Mouse (Mus musculus) left cerebral cortex, postnatal 10 days (tissue): ENCODE data around the gene Vmn2r83. TPM values are rescaled to one million over a fixed set of nuclear protein-coding genes. Genes with fewer than 3 reads are reported as not detected.
"Not testable (repeated sequence)": the region's sequence is repeated elsewhere in the genome, so short reads cannot be mapped to it uniquely, and the experiment has no call there.

ENCODE experiments used
- DNase-seq, 2 experiments: peaks; one replicate each; pipeline ENCODE4 v3.0.0; 2021 to 2022; ENCODE audit warnings: low spot score in 2 of 2, mixed read lengths in 1 of 2; ENCODE audit errors: extremely low spot score in 1 of 2
- intact Hi-C: fragments of 180-260 bp; cut with DNase I; formaldehyde crosslinking; loops from one replicate; pipeline ENCODE4 v1.15.1; 2025
- total RNA-seq, 2 experiments: library from RNA; stranded (reverse); gene quantifications; 2 replicates each; pipeline ENCODE4 v1.2.3; 2021

Gene Vmn2r83
- total RNA-seq: not detected

GRCm38 (mm10) chr10:79468431-79468830, at the start of gene Vmn2r83:
TSS of gene Vmn2r83 (plus strand) at chr10:79468731.
- intact Hi-C loops: no loop called here
- DNase-seq: no peak

- intact Hi-C loops: not testable (repeated sequence)
Observed at GRCm38 (mm10) chr10:79435141-79435820, 33.2 kb upstream of the Vmn2r83 start.

DNA sequence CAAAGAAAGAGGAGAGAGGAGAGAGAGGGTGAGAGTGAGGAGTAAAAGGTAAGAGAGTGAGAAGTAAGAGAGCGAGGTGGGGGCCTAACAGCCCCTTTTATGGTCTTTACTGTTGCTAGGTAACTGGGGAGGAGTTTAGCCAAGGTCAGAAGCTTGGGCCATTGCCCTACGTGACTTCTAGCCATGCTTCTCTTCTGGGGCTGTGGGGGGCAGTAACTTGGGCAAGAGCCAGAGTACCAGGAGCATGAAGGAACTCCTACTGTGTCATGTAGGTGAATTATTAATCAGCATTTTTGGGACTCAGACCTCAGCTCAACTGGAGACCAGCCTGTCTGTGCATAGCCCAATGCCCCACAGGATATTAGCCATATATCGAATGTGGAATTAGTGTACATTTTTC, 27.4 kb downstream of the Vmn2r83 start:
- intact Hi-C loops: no loop called here
- DNase-seq: no peak

More at GRCm38 (mm10) chr10:79435141-79435820, 33.2 kb upstream of the Vmn2r83 start:
- not testable (repeated sequence) for DNase-seq

DNA sequence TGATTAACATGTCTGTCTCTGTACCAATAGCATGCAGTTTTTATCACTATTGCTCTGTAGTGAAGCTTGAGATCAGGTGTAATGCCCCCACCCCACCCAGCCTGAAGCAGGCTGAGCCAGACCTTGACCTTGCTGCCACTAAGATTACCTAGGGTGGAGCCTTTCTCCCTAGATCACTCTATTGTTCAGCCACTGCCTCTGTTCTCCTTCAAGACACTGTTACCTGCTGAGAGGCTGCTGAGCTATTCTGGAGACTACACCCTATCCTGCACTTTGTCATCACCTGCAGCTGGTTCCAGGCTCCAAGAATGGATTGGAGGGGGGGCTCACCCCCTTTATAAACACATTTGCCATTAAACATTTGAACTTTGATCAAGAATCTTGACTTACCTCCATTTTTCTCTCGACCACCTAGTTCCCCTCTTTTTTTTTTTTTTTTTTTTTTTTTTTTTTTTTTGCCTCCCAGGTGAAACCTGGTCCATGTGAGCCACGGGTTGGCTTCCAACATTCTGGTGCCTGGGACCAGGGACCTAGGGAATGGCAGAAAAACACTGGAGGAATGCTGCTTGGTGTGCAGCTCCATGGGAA, 28.3 kb downstream of the Vmn2r83 start:
- intact Hi-C loops: no loop called here

GRCm38 (mm10) chr10:79502830-79503644, 34.5 kb downstream of the Vmn2r83 start:
- intact Hi-C loops: no loop called here
- no peak for DNase-seq

More for the DNA sequence above, 28.3 kb downstream of the Vmn2r83 start:
- no peak for DNase-seq

DNA sequence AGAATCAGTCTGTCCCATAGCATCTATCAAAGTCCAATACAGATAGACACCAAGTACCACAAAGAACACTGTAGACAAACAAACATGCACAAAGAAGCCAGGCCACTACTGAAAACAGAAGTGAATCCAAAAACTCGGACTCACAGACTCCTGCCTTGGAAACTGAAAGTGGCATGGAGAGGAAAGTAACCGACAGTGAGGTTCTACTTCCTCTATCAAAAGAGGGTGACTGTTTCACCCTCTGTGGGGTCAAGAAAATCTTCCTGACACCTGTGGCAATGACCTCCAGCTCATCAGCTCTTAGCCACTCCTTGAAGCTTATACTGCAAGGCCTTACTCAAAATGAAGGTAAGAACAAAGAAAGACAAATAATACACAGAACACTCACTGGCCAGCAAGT, 38.2 kb downstream of the Vmn2r83 start:
- intact Hi-C loops: no loop called here
- DNase-seq: no peak

GRCm38 (mm10) chr10:79524433-79524832, 55.9 kb downstream of the Vmn2r83 start:
- no peak for DNase-seq
- intact Hi-C loops: no loop called here

- intact Hi-C loops: no loop called here
- DNase-seq: no peak
Observed at GRCm38 (mm10) chr10:79525456-79526325, 57.2 kb downstream of the Vmn2r83 start.

DNA sequence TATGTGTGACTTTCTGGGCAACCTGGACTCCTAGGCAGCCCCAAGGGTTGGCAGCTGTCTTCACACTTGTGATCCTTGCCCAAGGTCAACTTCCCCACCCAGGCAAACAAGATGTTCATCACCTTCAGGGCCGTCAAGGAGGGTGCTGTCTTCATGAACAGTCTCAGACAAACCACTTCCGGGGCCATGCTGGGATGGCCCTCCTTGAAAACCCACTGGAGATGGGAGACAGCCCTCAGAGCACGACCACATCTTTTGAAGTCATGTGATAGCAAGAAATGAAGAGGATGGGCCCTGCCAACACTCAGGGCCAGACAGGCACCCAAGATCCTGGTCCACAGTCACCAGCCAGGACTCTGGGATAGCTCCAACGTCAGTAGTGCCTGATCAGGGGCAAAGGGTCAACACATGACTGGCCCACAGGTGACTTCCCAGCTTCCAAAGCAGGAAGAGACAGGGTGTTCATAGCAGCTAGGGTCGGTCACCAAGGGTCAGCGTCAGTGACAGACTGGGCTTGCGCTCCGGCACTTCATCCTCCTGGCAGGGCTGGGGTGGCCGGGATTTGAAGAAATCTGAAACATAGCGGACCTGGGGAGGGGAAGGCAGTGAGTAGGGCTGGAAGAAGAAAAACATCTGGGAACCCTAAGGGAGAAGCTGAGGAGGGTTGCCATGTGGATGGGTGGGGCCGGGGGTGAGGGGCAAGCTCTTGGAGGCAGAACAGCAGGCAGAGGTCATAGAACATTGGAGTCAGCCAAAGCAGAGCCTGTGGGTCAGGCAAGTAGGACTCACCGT, 58.3 kb downstream of the Vmn2r83 start:
- no peak for DNase-seq
- intact Hi-C loops: no loop called here

GRCm38 (mm10) chr10:79527453-79527845, 58.9 kb downstream of the Vmn2r83 start:
- intact Hi-C loops: no loop called here
- no peak for DNase-seq

GRCm38 (mm10) chr10:79528081-79528480, 59.5 kb downstream of the Vmn2r83 start:
- intact Hi-C loops: no loop called here
- no peak for DNase-seq

- DNase-seq: no peak
- intact Hi-C loops: no loop called here
Observed at GRCm38 (mm10) chr10:79530241-79530640, 61.7 kb downstream of the Vmn2r83 start.

DNA sequence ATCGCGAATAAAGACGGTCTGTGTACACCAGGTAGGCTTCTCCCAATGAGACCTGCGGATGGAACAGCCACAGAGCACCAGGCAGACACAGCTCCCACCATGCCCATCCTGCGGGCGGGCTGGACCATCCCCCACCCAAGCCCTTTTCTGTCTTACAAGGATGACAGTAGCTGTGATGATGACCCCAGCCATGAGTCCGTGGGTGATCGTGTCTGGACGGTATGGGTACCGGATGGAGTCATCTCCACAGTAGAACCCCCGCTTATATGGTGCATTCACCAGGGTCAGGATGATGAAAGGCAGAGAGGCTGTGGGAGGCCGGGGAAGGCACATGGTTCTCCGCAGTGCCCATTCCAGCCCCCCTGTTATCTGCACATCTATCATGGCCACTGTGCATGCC, 62.2 kb downstream of the Vmn2r83 start:
- DNase-seq: no peak
- intact Hi-C loops: no loop called here

GRCm38 (mm10) chr10:79531593-79531992, 63.1 kb downstream of the Vmn2r83 start:
- intact Hi-C loops: no loop called here
- no peak for DNase-seq

- no peak for DNase-seq
Observed at GRCm38 (mm10) chr10:79532678-79533077, 64.1 kb downstream of the Vmn2r83 start.

DNA sequence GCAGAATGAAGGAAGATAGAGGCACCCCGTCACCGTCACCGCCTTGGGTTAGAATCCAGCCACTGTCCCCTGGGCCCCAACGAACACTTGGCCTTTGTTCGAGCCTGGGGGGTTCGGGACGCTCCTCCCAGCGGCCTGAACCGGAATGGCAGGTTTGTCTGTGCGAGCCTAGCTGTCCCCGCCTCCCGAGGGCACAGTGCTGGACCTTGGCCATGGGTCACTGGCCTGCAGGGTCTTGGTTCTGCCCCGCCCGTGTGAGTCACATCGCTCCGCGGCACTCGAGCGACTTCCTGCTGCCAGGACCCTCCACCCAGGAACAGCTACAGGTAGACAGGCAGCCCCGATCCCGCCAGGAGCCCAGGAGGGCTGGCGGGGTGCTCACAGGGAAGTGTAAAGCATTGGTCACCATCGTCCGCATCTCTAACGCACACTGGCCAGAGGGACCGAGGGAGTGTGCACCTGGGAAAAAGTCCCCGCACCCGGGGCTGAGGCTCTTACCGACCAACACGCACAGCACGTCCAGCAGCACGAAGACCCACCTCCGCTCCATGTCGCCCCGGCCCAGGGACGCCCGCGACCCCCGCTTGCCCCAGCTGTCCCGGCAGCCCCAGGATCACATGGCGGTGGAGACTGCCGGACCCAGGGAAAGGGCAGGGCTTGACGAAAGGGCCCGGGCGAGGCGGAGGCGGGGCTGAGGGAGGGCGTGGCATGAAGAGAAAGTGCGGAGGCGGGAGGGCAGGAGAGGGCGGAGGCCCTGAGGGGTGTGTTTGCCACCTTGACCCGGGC, 64.8 kb downstream of the Vmn2r83 start, which contains the start of gene Plpp2:
Gene Plpp2, minus strand, starts transcription at position 671 of the 786 bp plus-strand sequence.
- peak in 1 of 2 experiments; percentile 76 for DNase-seq
- intact Hi-C loops: no loop called here

More at GRCm38 (mm10) chr10:79532678-79533077, 64.1 kb downstream of the Vmn2r83 start:
- intact Hi-C loops: no loop called here

- intact Hi-C loops: no loop called here
- DNase-seq: no peak
Observed at GRCm38 (mm10) chr10:79534426-79534825, 65.9 kb downstream of the Vmn2r83 start.
